Mouse (Mus musculus) liver (tissue): ENCODE results near the gene Gbx2.

ENCODE experiments used
- DNase-seq: peaks from one replicate; pipeline ENCODE4 v3.0.0-alpha.2; 2020; ENCODE audit warnings: mixed read lengths

Gene Gbx2

DNA sequence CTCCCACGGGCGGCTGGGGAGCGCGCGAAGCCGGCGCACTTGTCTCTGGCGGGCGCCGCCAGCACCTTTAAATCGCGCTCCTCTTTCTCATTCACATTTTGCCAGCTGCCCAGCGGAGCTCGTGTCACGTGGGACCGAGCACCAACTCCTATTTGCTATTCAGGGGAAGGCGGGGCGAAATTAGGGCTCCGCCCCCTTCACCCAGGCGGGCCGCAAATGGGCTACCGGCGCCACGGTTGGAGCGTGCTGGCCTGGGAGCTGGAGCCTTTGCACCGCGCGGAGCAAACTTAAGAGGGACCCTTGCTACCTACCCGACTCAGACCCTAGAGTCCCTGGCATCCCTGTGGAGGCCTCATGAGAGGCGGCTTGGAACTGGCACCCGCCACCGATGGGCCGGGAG is at the start of gene Gbx2:
Gene Gbx2, minus strand, starts transcription at position 60 of the 400 bp plus-strand sequence.
- peak; percentile 78 for DNase-seq

- no peak for DNase-seq
These were observed 46.3 kb upstream of the Gbx2 start for GRCm38 (mm10) chr1:89977261-89977660.

GRCm38 (mm10) chr1:89976411-89976810 is 45.4 kb upstream of the Gbx2 start:
- no peak for DNase-seq

DNA sequence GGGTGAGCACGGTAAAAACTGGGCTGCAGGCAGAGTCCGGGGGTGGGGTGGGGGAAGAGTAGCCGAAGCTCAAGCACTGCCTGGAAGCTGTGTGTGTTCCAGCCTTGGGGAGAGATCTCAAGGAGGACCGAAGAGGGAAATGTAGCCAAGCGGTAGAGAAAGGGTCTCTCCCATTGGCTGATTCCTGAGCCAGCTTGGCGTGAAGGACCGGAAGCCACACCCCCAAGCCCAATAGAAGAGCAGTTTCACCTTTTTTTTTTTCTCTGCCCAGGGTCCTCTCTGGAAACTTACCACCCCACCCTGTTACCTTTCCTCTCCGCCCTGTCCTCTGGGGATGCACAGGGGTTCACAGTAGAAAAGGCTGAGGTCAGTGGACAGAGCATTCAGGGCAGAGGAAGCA is 43.6 kb upstream of the Gbx2 start:
- DNase-seq, result no peak

- no peak for DNase-seq
These were observed 40.9 kb upstream of the Gbx2 start for GRCm38 (mm10) chr1:89971848-89972247.

DNA sequence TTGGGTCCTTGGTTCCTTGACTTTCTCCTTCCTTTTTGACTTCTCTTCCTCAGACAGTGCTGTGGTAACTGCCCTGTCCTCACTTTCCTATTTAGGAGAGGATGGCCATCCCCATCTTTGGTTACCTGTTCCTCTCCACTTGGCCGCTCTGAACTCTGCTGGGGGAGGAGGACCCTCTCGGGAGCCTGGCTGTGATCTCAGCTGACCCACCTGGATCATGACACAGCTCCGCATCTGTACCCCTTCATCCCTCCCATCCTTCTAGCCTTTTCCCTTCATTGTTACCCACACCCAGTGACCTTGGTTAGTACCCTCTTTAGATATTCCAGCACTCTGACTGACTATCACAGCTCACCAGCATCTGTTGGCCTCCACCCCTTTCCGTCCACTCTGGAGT is 38.7 kb upstream of the Gbx2 start:
- DNase-seq, result no peak

- DNase-seq, result no peak
These were observed 38.2 kb upstream of the Gbx2 start for GRCm38 (mm10) chr1:89969072-89969713.

DNA sequence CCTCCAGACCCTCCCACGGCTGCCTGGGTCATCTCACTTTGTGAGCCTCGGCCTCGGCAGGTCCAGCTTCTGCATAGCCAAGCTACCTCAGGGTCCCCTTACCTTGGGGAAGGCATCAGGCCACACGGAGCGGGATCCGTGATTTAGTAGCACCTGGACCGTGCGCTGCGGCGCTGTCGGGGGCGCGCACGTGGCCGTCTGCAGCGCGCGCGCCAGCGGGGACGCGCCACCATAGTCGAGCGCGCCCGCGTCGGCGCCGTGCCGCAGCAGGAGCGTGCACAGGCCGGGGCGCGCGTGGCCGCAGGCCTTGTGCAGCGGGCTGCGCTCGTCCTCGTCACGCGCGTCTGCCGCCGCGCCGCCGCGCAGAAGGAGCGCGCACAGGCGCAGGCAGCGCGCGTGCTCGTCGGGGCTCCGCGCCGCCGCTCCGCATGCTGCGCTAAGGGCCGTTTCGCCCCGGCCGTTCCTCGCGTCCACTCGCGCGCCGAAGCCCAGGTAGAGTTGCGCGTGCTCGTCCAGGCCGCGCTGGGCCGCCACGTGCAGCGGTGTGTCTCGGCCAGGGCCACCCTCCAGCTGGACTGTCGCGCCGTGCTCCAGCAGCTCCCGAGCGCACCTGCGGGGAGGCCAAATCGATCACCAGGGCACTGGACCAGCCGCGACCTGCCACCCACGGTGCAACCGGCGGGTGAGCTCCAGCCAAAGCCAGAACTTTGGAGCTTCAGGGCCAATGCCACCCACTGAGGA is 37.3 kb upstream of the Gbx2 start:
- DNase-seq, result no peak

DNA sequence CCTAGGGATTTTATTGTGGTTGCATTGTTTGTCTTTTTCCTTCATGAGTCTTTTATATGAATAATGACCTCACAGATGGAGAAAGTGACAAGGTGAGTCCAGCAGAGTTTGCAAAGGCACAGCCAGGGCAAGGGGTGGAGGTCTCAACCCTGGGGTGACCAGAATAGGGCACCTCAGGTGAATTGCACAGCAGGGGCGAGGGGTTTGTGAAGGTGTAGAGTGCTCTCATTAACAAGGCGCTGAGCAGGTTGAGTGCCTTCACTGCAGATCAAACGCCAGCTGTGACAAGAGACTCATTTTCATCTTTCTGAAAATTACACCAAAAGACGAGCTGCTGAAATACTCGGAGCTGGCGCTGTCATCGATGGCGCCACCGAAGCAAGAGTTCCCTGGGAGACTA is 36.6 kb upstream of the Gbx2 start:
- no peak for DNase-seq

GRCm38 (mm10) chr1:89964426-89964825 is 33.4 kb upstream of the Gbx2 start:
- no peak for DNase-seq

- DNase-seq, result no peak
These were observed 32.3 kb upstream of the Gbx2 start for GRCm38 (mm10) chr1:89963296-89963695.

DNA sequence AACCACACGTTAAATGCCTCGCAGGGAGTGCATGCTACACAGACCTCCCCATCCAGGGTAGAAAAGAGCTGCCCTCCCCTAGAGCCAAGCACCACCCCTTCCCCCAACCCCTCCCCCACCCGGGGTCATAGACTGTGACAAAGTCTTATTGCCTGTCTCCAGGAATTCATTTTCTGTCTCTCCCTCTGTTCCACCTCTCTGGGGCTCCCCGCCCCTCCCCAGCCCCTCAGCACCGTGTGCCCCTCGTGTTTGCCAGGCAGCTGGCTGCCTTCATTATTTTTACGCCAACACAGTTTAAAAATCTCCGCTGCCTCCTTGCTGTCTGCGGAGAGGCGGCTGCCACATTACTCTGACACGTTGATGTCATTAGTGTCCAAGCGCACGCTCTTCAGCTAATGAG is 31.1 kb upstream of the Gbx2 start:
- no peak for DNase-seq

DNA sequence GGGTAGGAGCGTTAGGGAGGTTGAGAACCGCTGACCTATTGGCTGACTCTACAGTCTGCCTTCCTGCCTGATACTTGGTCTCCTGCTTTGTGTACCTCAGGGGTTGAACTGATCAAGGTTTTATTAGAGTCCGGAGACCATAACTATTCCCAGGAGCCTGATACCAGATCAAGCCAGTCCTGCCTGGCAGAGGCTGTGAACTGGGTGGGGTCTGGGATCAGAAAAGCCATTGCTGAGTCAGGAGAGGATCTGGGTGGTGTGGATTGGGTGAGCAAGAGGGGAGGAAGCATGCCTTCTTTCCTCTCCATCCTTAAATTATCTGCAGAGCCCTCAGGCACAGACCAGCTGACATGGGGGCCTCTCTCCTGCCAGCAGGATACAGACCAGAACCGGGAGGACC is 28.4 kb upstream of the Gbx2 start:
- DNase-seq, result no peak

- peak; percentile 66 for DNase-seq
These were observed 12.2 kb upstream of the Gbx2 start for GRCm38 (mm10) chr1:89943202-89943601.

DNA sequence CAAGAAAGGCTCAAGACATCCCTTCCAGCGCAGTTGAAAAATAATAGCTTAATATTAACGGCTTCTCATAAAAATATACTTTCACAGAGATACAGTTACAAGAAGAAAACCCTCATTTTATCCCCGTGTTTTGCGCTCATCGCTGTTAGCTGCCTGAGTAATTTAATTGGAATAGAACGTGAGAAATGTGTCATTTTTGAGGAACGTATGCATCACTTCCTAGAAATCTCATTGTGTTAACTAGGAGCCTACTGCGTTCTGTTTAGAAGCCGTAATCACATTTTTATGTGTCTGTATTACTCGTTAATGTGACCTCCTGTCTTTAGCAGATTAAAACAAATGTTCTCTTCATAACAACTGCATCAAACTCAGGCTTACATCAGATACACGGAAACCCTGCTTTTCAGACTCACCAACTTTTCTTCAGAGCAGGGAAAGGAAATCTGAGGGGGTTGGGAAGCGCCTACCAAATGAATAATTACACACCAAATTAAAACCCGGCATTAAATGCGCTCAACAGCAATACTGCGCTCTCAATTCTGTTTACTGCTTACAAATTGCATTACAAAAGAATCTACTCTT is 11.5 kb upstream of the Gbx2 start:
- no peak for DNase-seq

- DNase-seq, result no peak
These were observed 10.9 kb upstream of the Gbx2 start for GRCm38 (mm10) chr1:89941701-89942381.

- DNase-seq, result no peak
These were observed 10.1 kb upstream of the Gbx2 start for GRCm38 (mm10) chr1:89940961-89941524.

GRCm38 (mm10) chr1:89939981-89940726 is 9.2 kb upstream of the Gbx2 start:
- peak; percentile 80 for DNase-seq

GRCm38 (mm10) chr1:89939596-89939960 is 8.6 kb upstream of the Gbx2 start:
- no peak for DNase-seq

GRCm38 (mm10) chr1:89938884-89939595 is 8.1 kb upstream of the Gbx2 start:
- no peak for DNase-seq

GRCm38 (mm10) chr1:89935493-89936348 is 4.7 kb upstream of the Gbx2 start:
- no peak for DNase-seq
